ENCODE assay signal across 16 mouse cellular contexts in genomic region chr4:130895701-130896100, GRCm38 (mm10). TPM values are rescaled to one million over a fixed set of nuclear protein-coding genes. Genes with fewer than 3 reads are reported as not detected.
"Had no signal": no experiment of that assay in that cellular context is flagged by ENCODE, and none has a peak within 500 bp of the region (broad histone marks: within the 10 kb centered on the region; RNA-seq: fewer than 3 reads in every experiment).

No protein-coding gene starts in this region.

- H3K27me3 ChIP-seq: limb, embryonic 13.5 days; liver, embryonic 15.5 days had no signal

- H3K36me3 ChIP-seq: limb, embryonic 10.5 days; limb, embryonic 13.5 days; liver, embryonic 12.5 days; liver, embryonic 15.5 days; midbrain, embryonic 10.5 days; midbrain, embryonic 13.5 days; neural tube, embryonic 13.5 days had no signal

- DNase-seq: kidney, postnatal 14 days had no signal

- H3K27ac ChIP-seq: limb, embryonic 10.5 days; limb, embryonic 13.5 days; liver, embryonic 12.5 days; liver, embryonic 15.5 days; midbrain, embryonic 10.5 days; midbrain, embryonic 13.5 days; neural tube, embryonic 13.5 days had no signal

- H3K4me3 ChIP-seq: limb, embryonic 10.5 days; limb, embryonic 13.5 days; liver, embryonic 12.5 days; liver, embryonic 15.5 days; midbrain, embryonic 10.5 days; midbrain, embryonic 13.5 days; myocyte; neural tube, embryonic 13.5 days had no signal

- H3K4me2 ChIP-seq: limb, embryonic 13.5 days; liver, embryonic 12.5 days; liver, embryonic 15.5 days; lung, embryonic 14.5 days; midbrain, embryonic 13.5 days; neural tube, embryonic 13.5 days had no signal

- H3K4me1 ChIP-seq: liver, embryonic 15.5 days had no signal

- H3K9me3 ChIP-seq: limb, embryonic 10.5 days; limb, embryonic 13.5 days; liver, embryonic 12.5 days; liver, embryonic 15.5 days; midbrain, embryonic 10.5 days; midbrain, embryonic 13.5 days; neural tube, embryonic 13.5 days had no signal

- ATAC-seq: intestine, embryonic 16.5 days; liver, embryonic 12.5 days; midbrain, embryonic 13.5 days; midbrain, embryonic 16.5 days had no signal

- H3K9ac ChIP-seq: limb, embryonic 13.5 days; liver, embryonic 12.5 days; liver, embryonic 15.5 days; lung, embryonic 14.5 days; midbrain, embryonic 13.5 days; neural tube, embryonic 13.5 days had no signal

RNA-seq across cellular contexts. Expression of gene Matn1, which starts 48.5 kb away (rescaled TPM):
- total RNA-seq: monocyte, adult 5-6 weeks; neutrophil, adult 5-6 weeks had no signal
- polyA plus RNA-seq: inflammation-experienced regulatory T-cells, adult 6 months; intestine, embryonic 16.5 days; lung, embryonic 14.5 days; midbrain, embryonic 10.5 days; midbrain, embryonic 13.5 days; myocyte; small intestine, adult 2 months had no signal
